Mouse (Mus musculus) urinary bladder, adult 18-20 months (tissue): ENCODE results near the gene Bcl9l.

ENCODE experiments used
- DNase-seq, 2 experiments: peaks; one replicate each; pipeline ENCODE4 v3.0.0; 2022; ENCODE audit warnings: low spot score in 2 of 2, mixed read lengths in 2 of 2

Gene Bcl9l

DNA sequence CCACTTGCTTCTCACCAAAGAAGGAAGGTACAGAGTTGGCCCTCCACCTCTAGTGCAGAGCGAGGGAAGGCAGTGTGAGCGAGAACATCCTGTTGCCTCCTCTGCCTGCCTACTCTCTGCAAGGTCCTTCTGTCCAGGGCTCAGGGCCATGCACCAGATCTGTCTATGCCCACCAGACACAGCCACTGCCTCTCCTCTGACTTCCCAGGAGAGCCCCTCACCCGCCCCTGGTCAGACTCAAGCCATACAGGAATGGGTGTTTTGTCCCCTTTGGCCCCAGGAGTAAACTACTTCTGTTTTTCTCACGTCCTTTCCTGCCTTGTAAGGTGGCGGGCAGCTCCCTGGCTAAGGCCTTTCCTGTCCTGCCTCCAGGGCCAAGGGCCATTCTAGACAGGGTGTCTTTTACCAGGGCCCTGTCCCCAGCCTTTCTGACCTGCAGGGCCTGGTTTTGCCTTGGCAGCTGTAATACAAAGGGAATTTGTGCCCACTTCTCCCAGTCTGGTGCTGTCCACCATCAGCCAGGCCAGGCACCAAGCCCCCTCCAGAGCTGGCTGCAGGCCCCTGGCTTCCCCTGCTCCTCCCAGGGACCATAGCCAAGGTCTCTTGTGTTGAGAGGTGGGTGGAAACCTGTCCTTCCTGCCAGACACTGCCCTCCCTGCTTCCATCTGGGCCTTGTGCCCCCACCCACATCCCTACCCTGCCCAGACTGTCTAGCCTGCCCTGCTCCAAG is 28.4 kb downstream of the Bcl9l start:
- DNase-seq = no peak

DNA sequence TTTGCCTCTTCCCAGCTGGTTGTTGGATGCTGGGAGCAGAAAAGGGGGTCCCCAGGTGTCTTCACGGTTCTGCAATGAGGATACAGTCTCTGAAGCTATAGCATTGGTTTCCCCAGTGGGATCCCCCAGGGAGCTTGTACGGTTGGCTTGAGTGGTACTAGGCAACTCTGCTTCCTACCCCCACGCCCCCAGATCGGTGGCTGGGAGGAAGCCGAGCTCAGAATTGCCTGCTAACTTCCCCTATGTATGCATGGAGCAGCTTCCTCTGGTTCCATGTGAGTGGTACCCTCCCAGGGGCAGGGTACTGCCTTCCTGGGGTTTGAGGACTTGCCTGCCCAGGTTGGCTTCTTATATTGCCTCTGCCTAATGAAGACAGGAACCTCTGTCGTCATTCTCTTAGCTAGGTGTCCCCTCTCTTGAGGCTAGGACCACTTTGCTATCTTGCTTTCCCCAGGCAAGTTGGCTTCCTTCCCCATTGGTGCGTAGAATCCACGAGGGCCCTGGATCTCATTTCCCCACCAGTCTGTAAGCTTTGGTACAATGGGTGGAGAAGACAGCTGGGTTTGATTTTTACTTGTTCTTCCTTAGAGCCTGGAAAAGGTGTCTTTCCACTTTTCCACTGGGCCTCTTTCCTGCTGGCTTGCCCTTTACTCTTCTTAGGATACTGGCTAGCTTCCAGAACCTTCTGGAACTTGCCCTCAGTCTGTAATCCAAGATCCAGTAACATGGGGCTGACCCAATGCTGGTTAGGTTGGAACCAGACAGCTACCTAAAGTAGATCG is 29.5 kb downstream of the Bcl9l start:
- no peak for DNase-seq

DNA sequence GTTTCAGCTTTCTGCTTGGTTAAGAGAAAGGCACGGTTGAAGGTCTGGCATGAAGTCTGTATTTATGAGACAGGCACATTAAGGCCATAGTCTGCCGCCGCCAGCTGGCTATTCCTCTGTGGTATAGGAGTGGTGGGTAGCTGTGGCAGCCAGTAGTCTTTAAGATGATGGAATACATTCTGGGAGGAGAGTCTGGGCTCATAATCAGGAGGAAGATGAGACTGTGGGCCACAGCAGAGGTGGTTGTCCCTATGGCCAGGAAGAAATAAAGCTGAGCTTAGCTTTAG is 30.0 kb downstream of the Bcl9l start:
- DNase-seq = no peak

DNA sequence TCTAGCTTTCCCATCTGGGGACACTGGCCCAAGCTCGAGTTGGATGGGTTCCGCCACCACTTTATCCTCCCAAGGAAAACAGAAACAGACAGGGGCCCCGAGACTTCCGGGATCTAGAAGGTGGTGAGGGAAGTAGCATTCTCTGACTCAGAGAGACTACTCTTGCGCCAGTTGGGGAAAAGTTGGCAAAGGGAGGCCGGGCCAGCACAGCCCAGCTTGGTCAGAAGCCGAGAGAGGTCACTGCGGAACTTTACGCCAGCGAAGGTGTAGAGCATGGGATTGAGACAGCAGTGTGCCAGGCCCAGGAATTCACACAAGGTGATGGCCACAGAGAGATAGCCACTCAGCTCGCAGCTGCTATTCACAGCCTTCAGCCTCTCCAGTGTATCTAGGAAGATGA is 30.5 kb downstream of the Bcl9l start:
- DNase-seq = no peak

DNA sequence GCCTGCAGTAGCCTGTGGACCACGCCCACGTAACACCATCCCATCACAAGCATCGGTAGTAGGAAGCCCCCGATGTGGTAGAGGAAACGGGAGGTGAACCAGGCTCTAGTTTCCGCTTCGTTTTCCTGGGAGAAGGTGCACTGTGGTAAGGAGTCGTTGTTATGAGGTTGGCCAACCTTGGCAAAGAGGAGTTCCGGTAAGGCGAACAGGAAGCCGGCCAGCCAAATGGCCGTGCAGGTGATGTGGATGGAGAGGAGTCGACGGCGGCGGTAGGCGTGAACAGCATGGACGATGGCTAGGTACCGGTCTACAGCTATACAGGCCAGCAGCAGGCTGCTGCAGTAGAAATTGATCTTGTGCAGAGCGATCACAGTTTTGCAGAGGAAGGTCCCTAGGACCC is 31.0 kb downstream of the Bcl9l start:
- no peak for DNase-seq

- no peak for DNase-seq
These were observed 31.5 kb downstream of the Bcl9l start for GRCm38 (mm10) chr9:44514147-44514546.

DNA sequence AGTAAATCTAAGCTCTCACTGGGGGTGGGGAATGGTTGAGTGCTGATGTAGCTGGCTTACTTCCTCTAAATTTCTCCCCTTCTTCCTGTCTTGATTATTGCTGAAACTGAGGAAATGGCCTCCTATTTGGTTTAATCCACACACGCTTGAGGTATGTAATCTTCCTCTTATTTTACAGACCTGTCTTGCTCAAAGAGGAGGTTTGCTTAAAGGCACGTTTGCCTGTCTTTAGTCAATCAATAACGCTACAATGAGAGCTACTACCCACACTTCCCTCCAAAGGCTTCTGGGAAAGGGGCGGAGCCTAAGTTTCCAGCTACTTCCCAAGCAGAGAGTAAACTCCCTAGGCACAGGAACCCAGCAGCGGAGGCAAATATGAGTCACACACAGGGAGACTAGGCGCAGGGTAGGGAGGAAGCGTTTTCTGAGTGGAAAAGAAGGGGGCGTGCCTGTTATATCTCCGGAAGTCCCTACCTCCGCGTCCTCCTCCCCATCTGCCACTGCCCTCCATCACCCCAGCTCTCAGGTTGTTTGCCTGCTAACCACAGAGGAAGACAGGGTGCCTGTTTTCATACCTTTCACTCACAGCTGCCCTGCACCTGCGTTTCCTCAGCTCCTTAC is 32.6 kb downstream of the Bcl9l start:
- DNase-seq = no peak

GRCm38 (mm10) chr9:44515891-44516290 is 33.3 kb downstream of the Bcl9l start:
- DNase-seq = no peak

GRCm38 (mm10) chr9:44517368-44517767 is 34.7 kb downstream of the Bcl9l start:
- no peak for DNase-seq

GRCm38 (mm10) chr9:44518068-44518467 is 35.4 kb downstream of the Bcl9l start:
- DNase-seq = no peak

GRCm38 (mm10) chr9:44521927-44522326 is 39.3 kb downstream of the Bcl9l start:
- DNase-seq = no peak

DNA sequence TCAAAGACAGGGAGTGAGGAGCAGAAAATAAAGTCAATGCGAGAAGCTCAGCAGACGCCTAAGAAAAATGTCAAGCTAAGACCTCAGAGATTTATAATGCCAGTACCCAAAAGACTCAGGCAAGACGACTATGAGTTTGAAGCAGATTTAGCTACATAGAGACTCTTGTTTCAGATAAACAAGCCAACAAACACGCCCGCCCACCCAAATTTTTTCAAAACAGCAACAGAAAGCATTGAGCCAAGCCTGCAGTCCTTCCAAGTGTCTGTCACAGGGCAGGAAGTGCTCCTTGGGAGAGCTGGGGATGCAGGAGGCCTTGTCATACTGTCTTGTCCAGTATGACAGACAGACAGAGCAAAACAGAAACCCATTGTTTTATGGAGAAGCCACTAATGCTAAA is 41.1 kb downstream of the Bcl9l start:
- no peak for DNase-seq

DNA sequence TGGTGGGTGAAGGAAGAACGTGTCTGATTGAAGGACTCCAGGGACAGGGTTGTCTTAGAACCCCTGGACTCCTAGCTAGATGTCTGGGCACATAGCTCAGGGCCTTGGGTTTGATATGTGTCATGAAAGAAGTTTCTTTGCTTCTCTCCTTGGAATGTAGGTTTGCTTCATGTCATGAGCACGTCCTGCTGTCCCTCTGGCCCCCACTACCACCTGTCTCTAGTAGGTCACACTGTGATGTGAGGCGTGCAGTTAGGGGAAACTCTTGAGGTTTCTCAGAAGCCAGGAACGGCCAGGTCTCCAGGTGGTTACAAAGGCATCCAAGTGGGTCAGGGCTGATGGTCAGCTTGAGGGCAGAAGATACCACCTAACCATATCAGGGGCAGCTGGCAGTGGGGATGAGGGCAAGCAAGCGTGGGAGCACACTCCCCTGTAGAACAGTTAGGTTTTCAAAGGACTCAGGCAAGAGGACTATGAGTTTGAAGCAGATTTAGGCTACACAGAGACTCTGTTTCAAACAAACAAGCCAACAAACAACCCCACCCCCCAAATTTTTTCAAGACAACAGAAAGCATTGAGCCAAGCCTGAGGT is 41.7 kb downstream of the Bcl9l start:
- DNase-seq = no peak

GRCm38 (mm10) chr9:44525001-44525400 is 42.4 kb downstream of the Bcl9l start:
- no peak for DNase-seq

DNA sequence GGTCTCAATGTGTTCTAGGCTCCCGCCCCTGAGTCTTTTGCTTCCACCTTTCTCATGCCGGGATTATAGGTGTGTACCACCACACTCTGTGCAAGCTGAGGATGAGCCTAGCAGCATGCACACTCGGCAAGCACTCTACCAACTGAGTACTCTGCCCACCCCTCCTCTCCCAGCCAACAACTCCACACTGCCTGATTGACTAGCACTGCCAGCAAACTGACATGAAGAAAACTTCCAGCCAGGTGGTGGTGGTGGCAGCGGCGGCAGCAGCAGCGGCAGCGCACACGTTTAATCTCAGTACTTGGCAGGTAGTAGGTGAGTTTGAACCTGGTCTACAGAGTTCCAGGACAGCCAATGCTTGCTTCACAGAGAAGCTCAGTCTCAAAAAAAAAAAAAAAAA is 43.0 kb downstream of the Bcl9l start:
- DNase-seq = no peak

DNA sequence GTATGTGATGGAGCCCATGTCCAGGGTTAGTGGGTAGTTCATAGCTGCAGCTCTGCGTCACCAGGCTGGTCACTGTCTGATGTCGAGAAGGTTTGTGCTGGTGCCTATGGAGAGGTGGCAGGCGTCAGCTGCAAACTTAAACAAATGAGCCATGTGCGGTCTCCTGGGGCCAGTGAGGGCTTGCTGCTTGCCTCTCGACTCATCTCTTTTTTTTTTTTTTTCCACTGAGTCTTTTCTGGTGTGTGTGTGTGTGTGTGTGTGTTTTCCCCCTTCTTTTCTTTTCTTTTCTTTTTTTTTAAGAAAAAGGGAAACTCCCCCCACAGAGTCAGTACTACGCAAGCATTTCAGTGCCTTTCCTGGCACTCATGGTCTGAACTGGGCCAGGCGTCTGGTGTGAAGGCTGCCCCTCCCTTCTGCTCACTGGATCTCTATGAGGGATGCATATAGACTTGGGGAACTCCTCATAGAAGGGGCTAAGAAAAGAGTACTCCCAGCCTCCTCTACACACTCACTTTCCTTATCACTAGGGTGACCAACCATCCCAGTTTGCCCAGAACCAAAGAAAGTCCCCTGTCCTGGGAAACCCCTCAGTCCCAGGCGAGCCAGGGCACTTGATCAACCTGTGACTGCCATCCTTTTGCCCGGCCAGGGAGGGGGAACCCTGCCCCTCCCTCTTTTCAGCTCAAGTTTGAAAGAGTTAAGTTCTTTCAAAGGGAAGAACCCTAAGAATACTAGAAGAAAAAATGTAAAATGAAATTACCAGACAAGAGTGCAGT is 43.9 kb downstream of the Bcl9l start:
- no peak for DNase-seq

GRCm38 (mm10) chr9:44528340-44528739 is 45.7 kb downstream of the Bcl9l start:
- DNase-seq = no peak

DNA sequence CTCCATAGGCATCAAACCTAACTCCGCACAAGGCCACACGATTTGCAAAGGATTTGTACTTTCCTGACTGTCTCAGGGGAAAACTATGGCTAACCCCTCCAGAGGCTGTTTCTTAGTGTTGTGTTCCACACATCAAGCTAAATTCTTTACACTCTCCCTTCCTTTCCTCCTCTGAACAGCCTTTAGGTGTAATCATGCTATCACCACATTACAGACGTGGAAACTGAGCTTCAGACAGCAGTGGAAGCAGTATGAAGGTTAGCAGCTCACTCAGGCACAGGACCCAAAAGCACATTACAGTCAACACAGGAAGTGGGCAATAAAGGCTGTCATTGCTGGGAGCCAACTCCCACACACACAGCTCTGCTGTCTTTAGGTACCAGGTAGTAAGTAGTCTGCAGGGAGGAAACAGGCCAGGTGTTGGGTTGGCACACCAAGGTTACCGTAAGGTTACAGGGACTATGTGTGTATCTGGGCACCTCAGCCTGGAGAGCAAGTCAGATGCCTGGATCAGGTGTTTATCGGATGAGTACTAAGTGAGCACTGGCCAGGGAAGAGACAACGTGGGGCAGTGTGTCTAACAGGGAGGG is 50.5 kb downstream of the Bcl9l start:
- no peak for DNase-seq

GRCm38 (mm10) chr9:44537625-44538301 is 55.1 kb downstream of the Bcl9l start:
- DNase-seq = no peak

- no peak for DNase-seq
These were observed 57.3 kb downstream of the Bcl9l start for GRCm38 (mm10) chr9:44539816-44540421.

DNA sequence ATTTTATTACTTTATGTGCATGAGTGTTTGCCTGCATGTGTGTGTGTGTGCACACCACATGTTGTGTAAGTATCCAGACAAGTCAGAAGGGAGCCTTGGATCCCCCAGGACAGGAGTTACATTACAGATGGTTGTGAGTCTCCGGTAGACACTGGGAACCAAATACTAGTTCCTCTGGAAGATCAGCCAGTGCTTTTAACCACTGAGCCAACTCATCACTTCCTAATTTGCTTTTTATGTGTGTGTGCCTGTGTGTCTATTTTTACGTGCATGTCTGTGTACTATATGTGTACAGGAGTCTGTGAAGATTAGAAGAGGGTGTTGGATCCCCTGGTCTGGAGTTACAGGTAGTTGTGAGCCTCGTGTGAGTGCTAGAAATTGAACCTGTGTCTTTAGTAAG is 58.1 kb downstream of the Bcl9l start:
- DNase-seq = no peak
